Mouse (Mus musculus): ENCODE results near the gene Slc44a1.
A peak's percentile ranks its signal among the peaks of the same experiment; 100 is the strongest.

The Slc44a1 gene

DNA sequence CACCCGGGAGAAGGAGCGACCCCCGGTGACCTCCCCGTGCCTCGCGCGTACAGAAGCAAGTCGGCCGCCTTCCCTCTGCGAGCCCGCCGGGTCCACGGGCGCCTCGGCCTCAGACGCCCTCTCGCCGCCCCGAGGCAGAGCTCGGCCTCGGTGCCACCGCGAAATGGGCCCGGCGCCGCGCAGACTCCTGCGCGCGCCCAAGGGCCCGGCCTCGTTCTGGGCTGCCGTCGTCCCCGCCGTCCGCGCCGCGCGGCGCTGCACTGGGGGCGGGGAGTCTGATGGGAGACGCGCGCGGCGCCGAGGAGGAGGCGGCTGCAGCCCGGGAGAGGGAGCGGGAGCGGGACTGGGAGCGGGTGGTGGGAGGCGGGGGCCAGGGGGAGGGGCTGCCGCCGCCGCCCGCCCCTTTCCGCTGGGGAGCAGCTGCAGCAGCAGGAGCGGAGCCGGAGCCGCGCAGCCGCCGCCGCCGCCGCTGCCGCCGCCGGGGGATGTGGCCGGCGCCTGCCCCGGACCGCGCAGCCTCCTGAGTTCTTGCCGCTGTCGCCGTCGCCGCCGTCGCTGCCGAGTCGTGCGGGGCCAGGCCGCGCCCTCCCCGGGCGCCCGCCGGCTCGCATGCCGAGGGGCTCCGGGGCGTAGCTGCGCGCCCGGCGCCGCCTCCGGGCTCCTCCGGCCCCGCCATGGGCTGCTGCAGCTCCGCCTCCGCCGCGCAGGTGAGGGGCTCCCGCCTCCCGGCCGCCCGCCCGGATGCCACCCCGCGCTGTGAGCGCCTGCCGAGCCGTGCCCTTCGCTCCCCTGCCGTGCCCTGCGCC, at the start of gene Slc44a1:
TSS of gene Slc44a1 (plus strand) at position 404 of the 806 bp plus-strand sequence.
- DNase-seq, result peak; percentile 82

GRCm38 (mm10) chr4:53395002-53395401, 45.2 kb upstream of the Slc44a1 start:
- DNase-seq, result no peak

- DNase-seq, result no peak
These were observed 43.5 kb upstream of the Slc44a1 start for GRCm38 (mm10) chr4:53396623-53397192.

- no peak for DNase-seq
These were observed 42.7 kb upstream of the Slc44a1 start for GRCm38 (mm10) chr4:53397280-53398117.

DNA sequence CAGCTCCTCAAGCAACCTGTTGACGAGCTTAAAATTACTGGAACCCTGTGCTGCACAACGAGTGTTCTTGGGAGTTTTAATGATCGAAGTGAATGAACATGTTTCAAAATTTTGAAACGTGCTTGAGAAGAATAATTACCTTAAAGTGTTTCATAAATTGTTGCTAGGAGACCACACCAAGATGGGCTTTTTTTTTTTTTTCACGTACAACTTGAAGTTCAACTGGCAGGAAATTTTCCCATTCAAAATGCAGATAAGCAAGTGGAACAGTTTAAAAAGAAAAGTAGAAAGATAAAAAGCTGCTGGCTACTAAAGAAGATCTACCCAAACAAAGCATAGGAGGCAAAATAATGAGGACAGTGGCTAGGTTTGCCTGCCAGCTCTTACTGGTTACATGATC, 41.7 kb upstream of the Slc44a1 start:
- no peak for DNase-seq

DNA sequence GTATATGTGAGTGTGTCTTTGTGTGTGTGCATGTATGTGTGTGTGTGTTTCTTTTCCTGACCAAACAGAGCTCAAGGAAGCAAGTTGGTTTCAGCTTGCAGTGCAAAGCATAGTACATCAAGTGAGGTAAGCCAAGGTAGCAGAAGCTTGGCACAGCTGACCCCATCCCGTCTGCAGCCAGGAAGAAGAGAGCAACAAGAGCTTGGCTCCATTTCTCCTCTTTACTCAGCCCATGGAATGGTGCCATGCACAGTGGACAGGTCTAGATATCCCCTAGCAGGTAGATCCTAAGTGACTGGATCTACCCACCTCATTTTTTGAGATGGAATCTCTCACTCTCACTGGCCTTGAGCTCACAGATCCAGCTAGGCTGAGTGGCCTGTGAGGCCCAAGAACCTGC, 40.8 kb upstream of the Slc44a1 start:
- DNase-seq, result no peak

DNA sequence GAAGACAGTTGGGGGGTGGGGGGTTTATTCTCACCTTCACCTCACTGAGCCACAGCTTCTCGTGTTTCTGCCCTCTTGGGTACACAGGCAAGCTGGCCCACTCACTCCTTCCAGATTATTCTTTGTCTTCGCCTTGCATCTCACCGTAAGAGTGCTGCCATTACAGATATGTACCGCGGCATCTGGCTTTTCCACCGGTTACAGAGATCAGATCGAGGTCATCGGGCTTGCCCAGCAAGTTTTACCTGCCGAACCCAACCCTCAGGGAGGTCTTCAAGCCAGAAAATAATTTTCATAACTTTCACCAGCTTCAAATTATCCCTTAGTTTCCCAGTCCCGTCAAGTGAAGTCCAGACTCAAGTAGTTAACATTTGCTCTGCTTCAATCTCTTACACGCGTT, 36.8 kb upstream of the Slc44a1 start:
- DNase-seq, result no peak

DNA sequence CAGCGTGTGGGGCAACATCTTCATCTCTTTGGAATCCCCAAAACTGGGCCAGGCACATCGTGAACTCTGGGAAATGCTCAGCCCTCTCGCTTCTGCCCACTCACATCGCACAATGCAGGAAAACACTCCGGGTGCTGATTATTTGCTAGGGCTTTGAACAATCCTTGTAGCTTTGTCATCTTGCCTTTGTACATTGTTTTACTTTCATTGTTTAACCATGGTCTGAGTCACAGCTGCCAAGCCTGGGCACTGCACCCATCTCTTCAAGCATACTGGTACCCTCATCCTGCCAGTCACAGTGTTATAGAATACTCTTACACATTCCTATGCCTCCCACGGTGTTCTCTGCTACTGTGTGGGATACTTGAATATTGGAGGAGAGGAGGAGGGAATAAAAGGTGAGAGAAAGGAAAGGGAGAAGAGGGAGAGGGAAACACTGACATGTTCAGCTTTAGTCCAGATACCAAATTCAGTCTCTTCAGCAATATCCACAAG, 35.7 kb upstream of the Slc44a1 start:
- no peak for DNase-seq

- DNase-seq, result no peak
These were observed 33.3 kb upstream of the Slc44a1 start for GRCm38 (mm10) chr4:53406866-53407265.

DNA sequence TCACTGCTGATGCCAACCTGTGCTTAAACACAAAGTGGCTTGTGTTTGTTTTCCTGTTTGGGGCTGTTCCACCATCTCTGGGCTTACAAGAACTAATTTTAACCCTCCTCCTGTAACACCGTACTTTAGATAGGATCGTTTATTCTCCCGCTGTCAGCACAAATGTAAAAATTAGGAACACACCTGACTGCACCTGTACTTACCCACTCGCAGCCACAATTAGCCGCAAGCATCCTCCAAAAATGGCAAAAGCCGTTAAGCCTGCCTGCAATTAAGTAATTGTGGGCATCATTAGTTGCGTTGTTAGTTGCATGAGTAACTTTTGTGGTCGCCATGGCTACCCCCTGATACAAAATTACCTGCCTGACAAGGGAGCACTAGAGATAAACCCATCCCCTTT, 31.4 kb upstream of the Slc44a1 start:
- no peak for DNase-seq

- no peak for DNase-seq
These were observed 30.6 kb upstream of the Slc44a1 start for GRCm38 (mm10) chr4:53409526-53410085.

GRCm38 (mm10) chr4:53410752-53411151, 29.5 kb upstream of the Slc44a1 start:
- no peak for DNase-seq

- DNase-seq, result no peak
These were observed 28.0 kb upstream of the Slc44a1 start for GRCm38 (mm10) chr4:53411958-53412870.

GRCm38 (mm10) chr4:53412991-53413390, 27.2 kb upstream of the Slc44a1 start:
- DNase-seq, result no peak

DNA sequence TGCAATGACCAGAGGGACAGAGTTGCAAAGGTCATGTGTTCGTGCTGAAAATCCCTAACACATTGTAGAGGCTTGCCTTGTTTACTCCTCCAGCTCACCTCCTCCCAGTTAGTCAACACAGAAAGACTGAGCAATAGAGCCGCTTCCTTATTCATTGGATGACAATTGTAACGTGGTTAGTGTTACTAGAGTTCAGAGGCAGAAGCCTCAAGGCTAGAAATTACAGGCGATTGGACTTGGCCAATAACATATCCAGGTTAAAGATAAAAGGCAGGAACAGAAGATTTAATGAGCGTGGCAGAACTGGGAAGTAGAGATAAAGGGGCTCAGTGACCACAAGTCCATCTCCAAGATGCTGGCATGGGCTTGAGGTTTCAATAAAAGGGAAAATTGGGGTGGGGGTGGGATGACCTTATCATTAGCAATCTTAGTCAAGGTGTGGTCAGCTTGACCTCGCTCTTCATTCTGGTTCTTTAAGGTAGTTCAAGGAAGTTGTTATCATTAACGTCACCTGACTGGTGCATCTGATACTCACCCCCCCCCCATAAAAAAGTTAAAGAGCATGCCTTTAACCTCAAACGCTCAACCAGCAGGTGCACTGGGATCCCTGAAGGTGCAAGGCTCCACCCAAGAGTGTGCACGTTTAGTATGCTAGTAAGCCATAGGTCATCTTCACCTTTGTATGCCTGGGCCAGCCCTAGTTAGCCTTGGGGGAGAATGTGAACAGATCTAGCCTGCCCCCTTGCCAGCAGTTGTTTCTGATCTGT, 26.0 kb upstream of the Slc44a1 start:
- DNase-seq, result no peak

- no peak for DNase-seq
These were observed 24.2 kb upstream of the Slc44a1 start for GRCm38 (mm10) chr4:53415873-53416637.

GRCm38 (mm10) chr4:53416928-53417327, 23.3 kb upstream of the Slc44a1 start:
- DNase-seq, result no peak

DNA sequence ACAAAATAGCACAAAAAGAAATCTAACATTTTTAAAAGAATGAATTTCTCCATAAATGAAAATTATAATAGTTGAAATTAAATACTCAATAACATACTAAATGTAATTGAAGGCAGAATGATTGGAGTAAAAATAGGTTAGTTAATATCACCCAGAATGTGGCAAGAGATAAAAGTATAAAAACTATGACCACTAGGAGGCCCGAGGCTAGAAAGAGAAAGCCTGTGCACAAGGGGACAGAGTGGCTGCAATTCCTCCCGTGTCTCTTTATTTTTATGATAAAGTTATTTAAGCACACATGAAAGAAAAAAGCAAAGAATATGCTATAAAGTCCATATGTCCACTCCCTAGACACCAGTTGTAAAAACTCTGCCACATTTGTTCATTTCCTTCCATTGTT, 17.4 kb upstream of the Slc44a1 start:
- DNase-seq, result no peak

GRCm38 (mm10) chr4:53427120-53427519, 13.1 kb upstream of the Slc44a1 start:
- no peak for DNase-seq

DNA sequence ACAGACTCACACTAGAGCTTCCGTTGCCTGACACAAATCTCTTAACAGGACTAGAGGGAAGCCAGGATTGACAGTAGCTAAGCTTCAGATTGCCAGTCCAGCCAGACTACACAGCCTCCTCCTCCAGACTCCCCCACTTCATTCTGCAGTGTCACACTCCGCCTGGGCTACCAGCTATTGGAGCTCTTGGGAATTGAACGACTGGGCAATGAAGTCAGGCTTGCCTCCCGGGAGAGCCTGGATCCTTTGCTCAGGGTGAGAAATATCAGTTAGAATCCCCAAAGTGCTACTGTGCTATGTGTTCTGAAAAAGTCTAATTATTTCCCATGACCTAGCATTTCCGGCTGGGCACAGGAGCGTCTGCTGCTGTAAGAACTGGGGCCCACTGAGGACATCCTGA, 9.7 kb upstream of the Slc44a1 start:
- DNase-seq, result no peak
